Mouse (Mus musculus): ENCODE data around the gene Chd9.
A peak's percentile ranks its signal among the peaks of the same experiment; 100 is the strongest.

Gene Chd9

DNA sequence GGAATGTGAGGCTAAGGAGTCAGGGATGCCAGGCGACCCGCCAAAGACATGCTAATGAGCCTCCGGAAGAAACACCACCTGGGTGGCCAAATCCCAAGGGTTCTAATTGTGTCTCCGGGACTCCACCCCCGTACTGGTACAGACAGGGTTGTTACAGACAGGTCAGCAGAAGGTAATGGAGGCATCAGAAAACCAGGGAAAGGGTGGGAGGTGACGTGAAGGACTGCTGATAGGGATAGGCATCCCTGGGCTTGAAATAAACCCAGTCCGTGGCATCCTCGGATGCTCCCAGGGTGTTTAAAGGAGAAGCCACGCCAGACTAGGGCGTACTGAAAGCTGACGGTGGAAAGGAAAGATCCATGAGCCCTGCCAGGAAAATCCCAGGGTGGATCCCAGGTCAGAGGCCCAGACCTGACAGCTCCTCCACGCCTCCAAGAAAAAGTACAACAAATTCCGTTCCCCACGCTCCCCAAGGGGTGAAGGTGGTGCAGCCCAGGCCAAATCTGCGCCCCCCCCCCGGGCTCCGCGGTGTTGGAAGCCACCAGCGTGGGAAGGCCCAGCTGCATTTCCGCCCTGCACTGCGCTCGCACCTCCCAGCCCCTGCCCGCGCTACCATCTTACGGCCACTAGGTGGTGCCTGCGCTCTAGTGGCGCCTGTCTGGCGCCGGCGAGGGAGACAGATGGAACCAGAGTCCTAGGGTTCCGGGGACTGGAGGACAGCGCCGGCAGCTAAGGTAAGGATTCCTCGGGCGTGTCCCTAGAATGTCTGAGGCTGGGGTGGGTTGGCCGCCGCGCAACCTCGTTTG lies at the start of gene Chd9:
Gene Chd9 (plus strand): TSS at position 172 of the 806 bp plus-strand sequence.
- DNase-seq = peak; percentile 96 to 98

DNA sequence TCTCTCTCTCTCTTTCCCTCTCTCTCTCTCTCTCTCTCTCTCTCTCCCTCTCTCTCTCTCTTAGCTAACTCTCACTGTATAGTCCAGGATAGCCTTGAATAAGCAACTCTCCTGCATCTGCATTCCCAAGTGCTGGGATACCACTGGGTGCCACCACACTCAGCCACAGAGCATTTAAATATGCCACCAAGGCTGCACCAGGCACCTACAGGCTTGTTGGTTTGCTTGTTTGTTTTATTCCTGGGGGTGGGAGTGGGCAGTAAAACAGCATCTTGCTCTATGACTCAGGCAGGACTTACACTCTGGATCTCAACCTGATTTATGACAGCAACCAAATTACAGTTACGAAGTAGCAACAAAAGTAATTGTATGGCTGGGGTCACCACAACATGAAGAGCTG lies 36.5 kb upstream of the Chd9 start:
- no peak for DNase-seq

DNA sequence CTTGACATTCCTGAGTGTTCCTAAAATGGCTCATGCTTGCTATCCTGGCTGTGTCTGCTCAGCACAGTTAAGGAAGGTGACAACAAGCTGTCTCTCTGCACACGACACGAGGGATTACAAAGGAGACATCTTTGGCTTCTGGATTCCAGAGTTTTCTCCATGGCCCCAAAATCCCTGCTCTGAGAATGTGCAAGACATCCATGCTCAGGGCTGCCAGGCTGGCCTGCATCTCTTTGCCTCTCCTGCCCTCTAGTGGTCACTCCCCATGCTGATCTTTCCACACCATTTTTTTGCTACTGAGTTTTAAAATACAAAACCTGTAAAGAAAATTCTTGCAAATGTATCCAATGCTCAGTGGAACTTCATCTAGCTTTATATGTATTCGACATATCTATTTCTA lies 34.4 kb upstream of the Chd9 start:
- peak; percentile 68 to 80 for DNase-seq

DNA sequence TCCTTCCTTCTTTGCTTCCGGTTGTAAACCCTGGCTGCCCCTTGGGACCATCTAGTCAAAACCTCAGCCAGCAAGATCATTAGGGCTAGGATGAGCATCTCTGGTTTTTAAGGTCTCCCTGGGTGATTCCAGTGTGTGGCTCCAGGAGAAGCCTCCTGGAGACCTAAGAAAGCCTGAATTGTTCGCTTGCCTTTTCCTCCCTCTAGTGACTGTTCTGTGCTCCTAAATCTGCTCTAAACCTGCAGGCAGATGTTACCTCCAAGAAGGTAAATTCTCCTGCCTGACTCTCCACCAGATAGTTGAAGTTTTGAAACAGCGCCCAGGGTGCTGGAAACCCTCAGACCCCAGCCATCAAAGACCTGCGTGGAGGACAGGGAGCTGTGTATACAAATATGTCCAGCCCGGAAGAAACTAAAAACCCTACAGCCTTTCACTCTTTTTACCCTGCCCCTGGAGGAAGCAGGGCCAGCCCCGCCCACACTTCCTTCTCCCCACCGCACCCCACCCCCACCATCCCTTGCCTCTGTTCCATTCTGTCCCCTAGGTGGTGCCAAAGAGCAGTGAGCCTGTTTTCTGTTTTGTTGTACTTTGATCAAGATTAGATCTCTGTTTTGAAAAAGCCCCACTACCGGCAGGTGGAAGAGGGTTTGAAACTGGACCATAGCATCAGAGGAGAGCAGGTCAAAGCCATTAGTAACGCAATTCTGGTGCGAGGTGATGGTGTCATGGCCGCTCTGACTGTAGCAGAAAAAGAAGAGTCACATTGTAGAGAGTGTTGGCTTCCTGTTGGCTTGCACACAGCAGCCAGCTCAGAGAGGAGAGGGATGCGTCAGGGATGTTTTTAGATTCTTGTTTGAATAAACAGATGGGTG lies 32.9 kb upstream of the Chd9 start:
- peak; percentile 43 to 51 for DNase-seq

DNA sequence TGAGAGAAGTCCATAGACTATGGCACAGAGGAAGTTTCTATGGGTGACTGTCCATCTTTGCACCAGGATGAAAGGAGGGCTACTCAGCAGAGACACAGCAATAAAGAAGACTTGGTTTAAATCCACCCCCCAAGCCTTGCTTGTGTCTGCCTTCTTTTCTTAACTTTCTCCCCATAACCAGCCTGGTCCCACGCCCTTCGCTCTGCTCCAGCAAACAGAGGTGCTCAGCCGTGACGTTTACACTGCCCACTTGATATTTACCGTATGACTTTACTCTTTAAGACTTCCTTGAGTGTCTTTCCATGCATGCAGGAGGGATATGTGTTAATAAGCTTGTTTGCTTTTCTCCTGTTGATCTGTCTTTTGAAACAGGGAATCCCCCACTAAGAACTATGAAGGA lies 28.7 kb upstream of the Chd9 start:
- no peak for DNase-seq

DNA sequence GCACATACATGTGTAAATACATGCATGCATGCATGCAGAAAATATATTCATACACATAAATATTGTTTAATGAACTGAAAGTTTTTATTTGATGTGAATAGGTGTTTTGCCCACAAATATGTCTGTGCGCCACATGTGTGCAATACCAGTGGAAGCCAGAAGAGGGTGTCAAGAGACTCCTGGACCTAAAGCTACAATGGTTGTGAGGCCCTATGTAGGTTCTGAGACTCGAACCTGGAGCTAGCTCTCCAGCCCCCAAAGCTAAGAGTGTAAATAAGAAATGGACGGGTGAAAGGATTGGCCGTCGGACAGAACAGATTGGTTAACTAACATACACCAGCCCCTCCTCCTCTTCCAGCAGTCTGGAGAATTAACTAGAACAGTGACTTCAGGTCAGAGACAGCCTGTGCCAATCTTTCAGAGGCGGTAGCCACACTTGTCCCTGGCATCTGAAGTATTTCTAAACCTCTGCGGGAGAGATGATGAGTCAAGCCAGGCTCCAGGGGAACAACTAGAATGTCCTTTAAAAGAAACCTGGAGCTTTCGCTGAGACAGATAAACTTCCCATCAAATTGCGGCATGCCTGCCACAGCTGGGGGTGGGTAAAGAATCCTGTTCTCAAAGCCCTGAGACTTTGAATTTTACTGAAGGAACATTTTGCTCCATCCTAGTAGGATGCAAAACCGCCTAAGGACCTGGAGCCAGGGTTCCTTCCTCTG lies 14.4 kb upstream of the Chd9 start:
- no peak for DNase-seq

DNA sequence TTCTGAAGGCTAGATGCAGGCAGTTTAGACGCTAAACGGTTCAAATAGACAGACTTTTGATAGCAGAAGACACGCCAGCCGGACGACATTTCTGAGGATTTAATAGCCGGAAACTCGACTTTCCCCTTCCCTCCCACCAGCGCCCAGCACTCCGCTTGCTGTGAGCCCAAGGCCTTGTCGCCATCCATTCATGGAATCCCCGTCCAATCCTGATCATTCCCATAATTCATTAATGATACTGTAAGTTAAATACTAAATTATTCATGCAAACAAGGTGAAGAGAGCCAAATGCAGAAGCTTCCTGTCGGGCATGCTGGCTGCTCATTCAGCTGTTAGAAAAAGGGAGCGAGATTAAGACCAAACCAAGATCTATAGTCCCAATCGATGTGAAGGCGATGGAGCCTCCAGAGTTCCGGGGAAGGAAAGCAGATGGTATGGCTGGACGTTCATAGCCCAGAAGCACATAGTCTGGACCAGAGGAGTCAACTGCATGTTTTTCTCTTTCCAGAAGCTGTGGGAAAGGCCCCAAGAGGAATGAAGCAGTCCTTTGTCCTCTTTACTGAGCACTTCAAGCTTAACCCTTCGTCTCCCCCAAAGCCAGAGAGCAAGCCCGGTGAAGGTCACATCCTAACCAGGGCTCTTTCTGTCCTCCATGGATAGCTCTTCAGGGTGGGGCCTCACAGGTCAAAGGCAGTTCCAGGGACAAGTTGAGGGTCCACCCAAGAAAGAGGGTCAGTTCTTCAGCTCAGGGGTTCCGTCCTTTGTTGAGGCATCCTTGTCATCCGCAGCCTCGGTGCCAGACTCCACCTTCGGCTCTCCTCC lies 11.9 kb upstream of the Chd9 start:
- no peak for DNase-seq

DNA sequence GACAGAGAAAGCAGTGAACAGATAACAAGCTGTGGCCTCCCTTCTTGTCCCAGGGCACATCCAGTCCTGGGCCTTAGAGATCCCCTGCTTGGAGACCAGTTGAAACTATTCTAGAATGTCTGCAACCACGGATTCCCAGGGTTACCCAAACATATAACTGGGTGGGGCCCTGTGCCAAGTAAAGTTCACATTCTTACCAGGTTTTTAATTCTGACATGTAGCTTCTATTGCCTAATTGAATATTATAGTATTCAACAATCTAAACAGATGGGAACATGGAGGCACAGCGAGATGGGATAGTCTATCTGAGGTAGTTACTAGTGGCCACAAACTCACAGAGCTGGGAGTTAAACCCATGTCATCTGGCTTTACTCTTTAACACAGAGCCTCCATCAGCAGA lies 10.9 kb upstream of the Chd9 start, which contains the start of gene Gm19935:
Gene Gm19935 (minus strand): TSS at position 101 of the 400 bp plus-strand sequence.
- DNase-seq = no peak

DNA sequence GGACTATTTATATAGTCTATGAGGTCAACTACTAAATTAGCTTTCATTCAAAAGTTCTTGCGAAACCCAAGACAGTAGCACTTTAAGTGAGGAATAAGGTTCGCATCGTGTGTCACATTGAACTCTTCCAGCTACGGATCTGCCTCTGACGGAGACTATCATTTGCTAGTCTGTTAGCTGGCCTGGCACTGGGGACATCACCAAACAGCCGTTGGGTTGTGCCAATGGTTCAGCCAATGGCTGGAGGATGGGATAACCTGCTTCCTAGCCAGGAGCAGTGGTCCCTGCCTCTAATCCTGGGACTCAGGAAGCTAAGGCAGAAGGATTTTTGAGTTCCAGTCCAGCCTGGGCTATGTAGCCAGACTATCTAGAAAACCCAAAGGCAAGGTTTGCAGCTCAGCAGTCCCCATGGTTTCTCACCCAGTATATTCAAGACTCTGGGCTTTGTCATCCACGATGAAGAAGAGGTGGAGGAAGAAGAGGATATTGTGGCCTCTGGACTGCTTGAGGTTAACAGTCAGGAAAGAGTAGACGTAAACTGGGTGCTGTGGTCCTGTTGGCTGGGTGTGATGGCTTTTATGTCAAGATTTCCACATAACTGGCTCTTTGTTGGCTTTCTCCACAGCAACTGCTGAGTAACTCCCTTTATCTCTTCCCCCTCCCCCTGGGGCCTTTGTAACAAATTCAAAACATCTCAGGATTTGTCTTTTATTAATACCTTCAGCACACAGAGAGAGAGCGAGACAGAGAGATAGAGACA lies 8.4 kb upstream of the Chd9 start:
- DNase-seq = no peak

DNA sequence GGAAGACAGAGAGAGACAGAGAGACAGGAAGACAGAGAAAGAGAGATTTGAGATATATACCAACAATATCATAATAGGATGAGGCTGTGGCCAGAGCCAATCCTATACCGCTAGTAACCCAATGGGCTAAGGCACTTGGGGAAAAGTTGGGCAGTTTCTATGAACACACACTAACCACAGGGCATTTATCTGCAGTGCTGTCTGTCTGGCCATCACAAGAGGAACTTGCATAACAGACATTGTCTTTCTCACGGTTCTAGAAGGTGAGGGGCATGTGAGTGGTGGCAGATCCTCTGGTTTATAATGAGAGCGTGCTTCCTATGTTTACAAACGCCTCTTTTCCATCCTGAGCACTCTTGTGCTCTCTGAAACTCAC lies 7.8 kb upstream of the Chd9 start:
- no peak for DNase-seq

DNA sequence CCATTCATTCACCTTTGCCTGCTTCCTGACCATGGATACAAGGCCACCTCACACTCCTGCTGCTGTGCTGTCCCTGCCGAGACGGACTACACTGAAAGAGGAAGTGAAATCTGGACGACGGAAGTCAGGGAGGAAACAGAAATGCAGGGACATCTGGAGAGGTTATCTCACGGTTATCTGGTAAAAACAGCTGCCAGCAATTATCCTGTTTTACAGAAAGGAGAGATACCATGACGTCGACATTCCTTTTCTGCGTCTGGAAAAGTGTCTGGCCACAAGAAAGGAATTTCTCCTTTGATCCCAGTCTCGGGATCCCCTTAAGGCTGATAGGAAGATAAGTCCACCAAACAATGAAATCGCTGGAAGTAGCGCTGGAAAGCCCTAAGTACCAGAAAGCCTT lies 5.7 kb upstream of the Chd9 start:
- no peak for DNase-seq

DNA sequence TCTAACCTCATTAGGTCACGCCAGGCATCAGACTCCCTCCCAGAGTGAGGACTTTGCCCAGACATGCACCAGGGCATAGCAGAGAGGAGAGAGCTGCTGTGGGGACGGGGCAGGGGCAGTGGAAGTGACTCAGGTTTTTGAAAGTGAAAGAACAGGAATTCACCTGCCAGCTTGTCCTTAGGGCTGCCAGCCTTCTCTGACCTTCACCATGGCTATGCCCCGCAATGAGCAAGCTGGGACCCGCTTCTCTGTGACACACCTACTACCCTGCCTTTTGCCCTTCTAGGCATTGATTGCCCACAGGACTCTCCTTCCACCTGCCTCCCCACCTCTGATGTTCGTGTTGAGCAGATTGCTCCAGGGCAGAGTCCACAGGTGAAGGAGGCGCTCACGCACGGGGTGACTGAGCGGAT lies 2.7 kb upstream of the Chd9 start:
- DNase-seq = no peak

DNA sequence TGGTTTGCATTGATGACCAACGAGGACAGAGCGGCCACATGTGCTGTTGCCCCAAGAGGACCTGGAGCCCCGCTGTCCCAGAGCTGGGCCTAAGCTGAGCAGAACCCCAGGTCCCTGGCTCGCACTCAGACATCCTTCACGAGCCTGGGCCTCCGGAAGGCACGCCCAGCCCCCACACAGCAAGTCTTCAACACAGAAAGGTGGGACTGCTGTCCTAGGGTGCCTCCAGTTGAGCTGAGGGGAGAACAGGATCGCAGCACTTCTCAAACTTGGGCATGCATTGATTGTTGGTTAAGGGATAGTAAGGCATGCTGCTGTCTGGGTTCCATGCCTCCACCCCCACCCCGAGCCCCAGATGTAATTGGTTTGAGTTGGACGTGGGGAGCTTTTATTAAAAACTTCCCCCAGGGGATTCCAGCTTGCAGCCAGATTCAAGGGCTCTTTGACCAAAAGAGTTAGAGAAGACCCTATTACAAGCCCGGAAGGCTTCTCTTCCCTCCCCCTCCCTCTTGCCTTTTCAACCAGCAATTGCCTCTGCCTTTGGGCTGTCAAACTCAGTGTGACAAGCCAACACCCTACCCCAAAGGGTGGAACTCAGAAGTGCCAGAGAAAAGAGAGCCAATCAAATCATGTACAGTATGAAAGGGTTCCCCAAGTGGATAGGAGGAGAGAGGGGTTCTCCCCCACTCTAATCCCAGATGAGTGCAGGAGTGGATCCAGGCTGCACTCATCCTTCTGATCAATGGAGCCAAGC lies 1.0 kb downstream of the Chd9 start:
- DNase-seq = peak in 1 of 2 experiments; percentile 19

DNA sequence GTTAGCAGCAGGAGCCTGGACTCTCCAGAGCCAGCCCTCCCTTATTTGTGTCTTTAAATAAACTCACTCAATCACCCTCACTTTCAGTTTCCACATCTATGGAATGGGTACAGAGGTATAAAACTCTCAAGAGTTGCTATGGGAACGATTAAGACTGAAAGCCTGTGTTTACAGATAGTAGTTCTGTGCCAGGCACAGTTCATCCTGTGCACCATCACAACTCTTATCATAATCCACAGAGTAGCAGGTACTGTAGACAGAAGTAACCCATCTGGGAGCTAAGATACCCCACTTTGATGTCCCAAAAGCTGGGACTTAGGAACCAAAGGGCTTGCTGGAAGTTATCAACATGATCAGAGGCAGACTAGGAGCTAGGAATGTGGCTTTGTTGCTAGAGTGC lies 1.7 kb downstream of the Chd9 start:
- DNase-seq = no peak

DNA sequence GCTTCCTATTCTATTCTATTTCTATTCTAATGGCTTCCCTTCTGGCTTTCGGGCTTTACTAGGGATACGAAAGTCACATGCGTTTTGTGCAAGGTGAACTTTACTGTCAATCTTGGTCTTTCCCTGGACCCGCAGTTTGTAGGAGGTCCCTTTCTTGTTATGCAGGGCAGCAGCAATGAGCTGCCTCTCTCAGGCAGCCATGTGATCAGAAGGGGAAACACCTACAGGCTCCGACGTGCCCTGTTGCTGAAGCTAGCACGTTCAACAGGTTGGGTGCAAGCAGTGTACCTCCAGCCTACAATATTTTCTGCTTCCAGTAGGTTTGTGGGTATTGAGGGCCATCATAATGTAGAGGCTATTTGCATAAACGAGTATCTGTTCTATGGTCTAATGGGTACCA lies 2.8 kb downstream of the Chd9 start:
- no peak for DNase-seq

DNA sequence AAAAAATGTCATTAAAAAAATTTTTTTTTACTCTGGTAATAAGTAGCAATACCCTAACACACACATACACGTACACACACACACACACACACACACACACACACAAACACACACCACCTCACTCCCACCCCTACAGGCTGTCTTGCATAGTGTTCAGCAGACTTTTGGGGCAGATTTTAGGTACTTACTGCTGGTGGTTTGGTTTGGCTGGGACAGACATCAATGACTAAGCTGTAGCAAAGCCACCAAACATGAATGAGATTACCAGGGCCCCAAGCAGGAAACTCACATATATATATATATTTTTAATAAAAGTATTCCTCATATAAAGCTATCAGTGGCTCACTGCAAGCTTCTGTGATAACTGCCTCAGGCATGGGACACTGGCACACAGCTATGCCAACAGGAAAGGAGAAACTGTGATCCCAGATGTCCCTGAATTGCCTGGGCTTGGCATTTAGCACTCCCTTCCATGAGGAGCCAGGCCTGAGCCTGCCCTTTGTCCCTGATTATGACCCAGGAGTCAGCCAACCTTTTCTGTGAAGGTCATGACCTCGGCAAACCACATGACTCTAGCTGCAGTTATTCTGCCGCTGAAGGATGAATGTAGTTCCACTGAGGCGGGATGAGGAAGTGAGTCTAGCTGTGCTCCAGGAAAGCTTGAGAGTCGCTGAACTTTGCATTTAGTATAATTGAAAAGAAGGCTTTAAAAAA lies 4.6 kb downstream of the Chd9 start:
- DNase-seq = peak; percentile 23 to 48

DNA sequence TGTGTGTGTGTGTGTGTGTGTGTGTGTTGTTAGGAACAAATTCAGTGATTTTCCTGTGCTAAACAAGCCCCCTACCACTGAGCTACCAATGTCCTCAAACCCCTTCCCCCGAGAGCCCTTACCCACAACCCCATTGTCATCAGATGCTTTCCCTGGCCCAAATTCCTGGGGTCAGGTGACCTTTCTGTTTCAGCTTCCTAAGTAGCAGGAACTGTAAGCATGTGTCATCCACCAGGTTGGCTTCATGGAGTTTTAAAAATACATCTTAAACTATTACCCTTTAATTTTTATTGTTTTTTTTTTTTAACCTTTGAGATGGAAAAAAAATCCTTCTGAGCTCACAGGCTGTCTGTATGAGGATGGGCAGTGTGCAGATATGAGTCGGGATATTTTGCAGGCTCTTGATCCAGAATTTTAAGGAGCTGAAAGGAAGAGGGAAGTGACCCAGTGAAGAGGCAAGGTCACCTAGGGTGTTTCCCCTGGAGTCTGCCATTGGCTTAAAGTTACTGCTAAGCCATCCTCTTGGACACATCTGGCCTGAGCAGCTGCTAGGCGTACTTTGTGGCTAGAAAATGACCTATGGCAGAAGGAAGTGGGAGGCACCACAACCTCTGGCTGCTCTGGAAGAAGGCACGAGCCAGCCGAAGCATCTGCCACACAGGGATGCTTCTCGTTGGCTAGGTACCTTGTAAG lies 5.6 kb downstream of the Chd9 start:
- DNase-seq = no peak

DNA sequence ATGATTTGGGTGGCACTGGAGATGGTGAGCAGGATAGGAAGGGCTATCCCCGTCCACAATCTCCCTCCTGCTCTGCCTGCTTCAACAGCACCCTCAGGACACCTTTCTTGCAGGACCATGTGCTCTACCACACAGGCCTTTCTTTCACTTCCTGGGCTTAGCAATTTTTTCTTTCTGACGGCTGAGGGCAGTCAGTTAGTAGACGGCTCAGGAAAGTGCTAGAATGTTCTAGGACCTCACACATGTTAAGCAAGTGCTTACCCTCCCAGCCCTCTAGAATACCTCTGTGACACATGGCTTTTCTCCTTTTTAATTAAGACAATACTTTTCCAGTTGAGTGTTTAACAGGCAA lies 6.1 kb downstream of the Chd9 start:
- DNase-seq = no peak

DNA sequence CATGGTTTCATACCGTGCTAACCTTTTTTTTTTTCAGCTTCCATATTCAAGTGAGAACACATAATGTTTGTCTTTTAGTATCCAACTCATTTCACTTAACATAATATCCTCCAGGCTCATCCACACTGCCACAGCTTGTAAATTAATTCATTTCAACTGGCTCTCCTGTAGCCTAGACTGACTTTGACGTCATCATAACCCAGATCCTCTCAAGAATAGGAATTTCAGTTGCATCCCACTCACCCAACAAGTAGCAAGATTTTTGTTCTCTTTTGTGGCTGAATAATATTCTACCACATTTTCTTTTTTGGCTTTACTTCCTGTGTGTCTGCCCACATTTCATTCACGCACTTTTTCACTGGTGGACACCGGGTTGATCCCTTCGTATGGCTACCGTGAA lies 9.3 kb downstream of the Chd9 start:
- DNase-seq = no peak

Measured in cerebellum, adult 18-20 months (tissue).